Mouse (Mus musculus) intestine, postnatal 0 days (tissue): Measurements from ENCODE around the gene Zfp454. TPM values are rescaled to one million over a fixed set of nuclear protein-coding genes. Genes with fewer than 3 reads are reported as not detected.

Source experiments
- ATAC-seq: fragments of 200-750 bp; cut with Nextera tagmentation; 2 replicates; pipeline ENCODE4 v1.8.0; 2017; ENCODE audit warnings: mild to moderate bottlenecking, moderate TSS enrichment, moderate library complexity
- H3K27ac ChIP-seq: fragments of 300-500 bp; sonication (generic); 2 replicates; pipeline ENCODE4 v1.5.1; 2014; ENCODE audit warnings: mild to moderate bottlenecking, low read depth, low read length, moderate library complexity
- H3K27me3 ChIP-seq: fragments of 300-500 bp; sonication (generic); replicated peaks from 2 replicates; pipeline ENCODE4 v1.6.1; 2014; ENCODE audit warnings: low read length, mixed read lengths; ENCODE audit not compliant: control insufficient read depth, insufficient read depth
- H3K36me3 ChIP-seq: fragments of 300-500 bp; sonication (generic); 2 replicates; pipeline ENCODE4 v1.6.1; 2014; ENCODE audit warnings: mild to moderate bottlenecking, moderate library complexity; ENCODE audit not compliant: control insufficient read depth, insufficient read depth
- H3K4me1 ChIP-seq: fragments of 300-500 bp; sonication (generic); replicated peaks from 2 replicates; pipeline ENCODE4 v1.6.1; 2014; ENCODE audit warnings: antibody characterized with exemption, low read length, mixed read lengths; ENCODE audit not compliant: control insufficient read depth, insufficient read depth
- H3K4me2 ChIP-seq: fragments of 300-500 bp; sonication (generic); replicated peaks from 2 replicates; pipeline ENCODE4 v1.6.1; 2014; ENCODE audit warnings: low read depth, mild to moderate bottlenecking, moderate library complexity
- H3K4me3 ChIP-seq: fragments of 300-500 bp; sonication (generic); 2 replicates; pipeline ENCODE4 v1.5.1; 2014; ENCODE audit warnings: low read depth, low read length
- H3K9ac ChIP-seq: fragments of 300-500 bp; sonication (generic); 2 replicates; pipeline ENCODE4 v1.6.1; 2014; ENCODE audit warnings: mild to moderate bottlenecking, low read depth, low read length
- H3K9me3 ChIP-seq: fragments of 300-500 bp; sonication (generic); 2 replicates; pipeline ENCODE4 v1.6.1; 2016; ENCODE audit warnings: mixed run types; ENCODE audit not compliant: control insufficient read depth
- CTCF ChIP-seq: sonication (generic); IDR thresholded peaks from 2 replicates; pipeline ENCODE4 v1.5.1; 2016; ENCODE audit warnings: low read depth, mild to moderate bottlenecking, control low read depth, antibody characterized with exemption, moderate library complexity
- WGBS: fragments of 180-500 bp; shearing (Covaris S2); extraction: QIAGEN DNeasy Blood & Tissue Kit; methylation state at CpG from one replicate; pipeline ENCODE4 v1.1.7; 2014; 5-methylcytosine and 5-hydroxymethylcytosine counted together
- polyA plus RNA-seq: library from polyadenylated mRNA; unstranded; fragments of >200 nt; fragmentation: Nextera tagmentation; extraction: Ambion mirVana; gene quantifications from 2 replicates; pipeline ENCODE4 v1.2.1, GENCODE M21; 2015

Zfp454 gene
- polyA plus RNA-seq, 1 experiment from 2014 or later: 1.1 TPM

DNA sequence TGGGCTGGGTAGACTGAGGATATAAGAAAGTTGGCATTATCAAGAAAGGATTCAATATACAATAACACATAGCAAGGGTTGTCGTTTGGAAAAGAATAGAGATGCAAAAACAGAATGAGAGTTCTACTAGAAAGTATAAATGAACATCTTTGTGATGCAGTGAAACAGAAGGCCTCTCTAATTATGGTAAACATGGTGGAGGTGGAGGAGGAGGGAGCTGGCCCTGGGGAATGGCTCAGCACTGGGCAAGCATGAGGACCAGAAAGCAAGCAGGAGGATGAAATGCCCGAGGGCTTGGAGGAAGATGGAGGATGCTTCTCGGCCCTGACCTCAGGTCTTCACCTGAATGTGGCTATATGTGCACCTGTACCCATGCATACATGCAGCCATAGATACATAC, 27.0 kb upstream of the Zfp454 start:
- H3K4me1 ChIP-seq: no peaks in the 10 kb centered on the region
- H3K36me3 ChIP-seq: 0 out of 2 replicates have a peak, but pooled peaks cover 11% of the 10 kb centered on the region
- H3K9me3 ChIP-seq: no peaks in the 10 kb centered on the region
- no peak overlapping the region for H3K27ac ChIP-seq
- no peaks in the 10 kb centered on the region for H3K27me3 ChIP-seq
- no peak for TF ChIP-seq CTCF
- WGBS: 96% methylated on average over 3 of the region's 3 CpGs
- H3K4me3 ChIP-seq: no peak overlapping the region
- no peak overlapping the region for H3K4me2 ChIP-seq
- ATAC-seq: no peak
- no peak overlapping the region for H3K9ac ChIP-seq

DNA sequence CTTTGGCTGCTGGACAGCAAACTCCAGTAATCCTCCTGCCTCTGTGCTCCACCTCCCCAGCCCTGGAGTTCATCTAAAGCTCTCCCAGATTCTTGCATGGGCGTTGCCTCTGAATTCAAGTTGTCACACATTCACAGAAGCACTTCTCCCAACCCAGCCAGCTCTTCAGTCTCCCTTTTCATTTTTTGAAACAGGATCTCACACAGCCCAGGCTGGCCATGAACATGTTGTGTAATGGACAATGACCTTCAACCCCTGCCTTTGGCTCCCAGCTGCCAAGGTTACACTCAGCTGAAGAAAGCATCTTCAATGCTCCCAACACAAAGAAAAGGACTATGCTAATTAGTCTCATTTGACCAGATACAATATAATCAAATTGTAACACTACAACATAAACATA, 25.9 kb upstream of the Zfp454 start:
- WGBS: 81% methylated on average over 1 of the region's 1 CpGs
- Histone ChIP-seq H3K4me3 (no peak overlapping the region), H3K9me3 (no peaks in the 10 kb centered on the region), H3K4me2 (no peak overlapping the region), H3K27me3 (no peaks in the 10 kb centered on the region), H3K27ac (no peak overlapping the region), H3K4me1 (no peaks in the 10 kb centered on the region), H3K36me3 (peaks cover 19% of the 10 kb centered on the region), H3K9ac (no peak overlapping the region)
- TF ChIP-seq CTCF: no peak
- ATAC-seq: no peak

DNA sequence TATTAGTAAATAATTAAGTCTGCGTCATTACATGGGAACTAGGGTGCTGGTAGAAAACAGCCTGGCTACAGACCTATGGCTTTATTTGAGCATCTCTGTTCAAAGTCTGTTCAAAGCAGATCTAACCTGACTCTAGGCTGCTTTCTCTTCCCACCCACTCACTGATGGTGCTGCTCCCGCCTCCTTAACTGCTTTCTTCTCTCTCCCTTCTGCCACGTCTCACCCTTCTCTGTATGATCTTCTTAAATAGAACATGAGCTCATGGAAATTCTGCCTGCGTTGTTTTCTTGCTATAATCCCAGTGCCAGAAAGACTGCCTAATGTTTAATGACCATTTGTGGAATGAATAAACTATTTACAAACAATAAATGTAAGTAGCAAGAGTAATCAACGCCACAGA, 20.7 kb upstream of the Zfp454 start:
- H3K36me3 ChIP-seq: peaks cover 62% of the 10 kb centered on the region
- H3K27ac ChIP-seq: no peak overlapping the region; the same call in 1 of the 2 replicates
- WGBS: 91% methylated on average over 5 of the region's 5 CpGs
- H3K4me3 ChIP-seq: no peak overlapping the region
- H3K4me1 ChIP-seq: no peaks in the 10 kb centered on the region
- no peaks in the 10 kb centered on the region for H3K9me3 ChIP-seq
- ATAC-seq: no peak
- no peaks in the 10 kb centered on the region for H3K27me3 ChIP-seq
- H3K4me2 ChIP-seq: no peak overlapping the region
- no peak overlapping the region for H3K9ac ChIP-seq
- no peak for TF ChIP-seq CTCF

DNA sequence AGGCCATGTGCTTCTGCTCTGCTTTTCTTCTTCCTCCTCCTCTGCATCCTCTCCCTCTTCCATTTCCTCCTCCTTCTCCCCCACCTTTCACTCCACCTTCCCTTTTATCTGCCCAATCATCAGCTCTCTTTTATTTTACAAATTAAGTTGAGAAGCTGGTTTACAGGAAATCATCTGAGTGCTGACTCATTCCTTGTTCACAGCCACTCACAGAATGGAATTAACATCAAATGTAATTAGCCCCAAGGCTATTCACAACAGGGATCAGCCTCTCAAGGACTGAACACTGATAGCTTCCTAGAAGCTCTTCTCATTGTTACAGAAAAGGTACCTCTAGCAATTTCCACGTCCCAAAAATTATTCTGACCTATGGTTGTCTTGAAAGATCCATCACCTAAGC, 9.9 kb upstream of the Zfp454 start:
- Histone ChIP-seq H3K36me3 (peaks cover 25% of the 10 kb centered on the region), H3K4me1 (no peaks in the 10 kb centered on the region), H3K9ac (no peak overlapping the region), H3K27me3 (no peaks in the 10 kb centered on the region), H3K4me3 (no peak overlapping the region), H3K27ac (no peak overlapping the region), H3K9me3 (peaks cover 42% of the 10 kb centered on the region), H3K4me2 (no peak overlapping the region)
- 75% methylated on average over 1 of the region's 1 CpGs for WGBS
- TF ChIP-seq CTCF: no peak
- no peak for ATAC-seq

DNA sequence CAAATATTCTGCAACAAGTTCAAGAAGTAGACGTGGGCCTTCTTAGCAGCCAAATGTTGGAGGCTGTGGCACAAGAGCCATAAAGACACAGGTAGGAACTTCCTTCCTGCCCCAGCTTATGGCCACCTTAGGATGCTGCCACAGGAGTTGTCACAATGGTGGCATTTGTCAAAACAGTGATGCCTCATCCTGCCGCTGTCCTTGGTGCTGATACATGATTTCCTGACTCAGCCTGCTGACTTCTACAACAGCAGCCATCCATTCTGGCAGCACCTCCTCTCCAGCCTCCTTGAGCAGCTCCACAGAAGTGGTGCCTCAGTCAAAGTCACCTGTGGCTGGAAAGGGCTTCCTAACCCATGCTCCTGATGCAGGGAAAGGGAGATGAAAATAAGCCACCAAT, 5.0 kb upstream of the Zfp454 start:
- ATAC-seq: no peak
- WGBS: 44% methylated on average over 2 of the region's 2 CpGs
- H3K27ac ChIP-seq: no peak overlapping the region
- H3K9me3 ChIP-seq: no peaks in the 10 kb centered on the region
- no peaks in the 10 kb centered on the region for H3K4me1 ChIP-seq
- H3K4me3 ChIP-seq: no peak overlapping the region
- no peak for TF ChIP-seq CTCF
- no peaks in the 10 kb centered on the region for H3K36me3 ChIP-seq
- no peak overlapping the region for H3K4me2 ChIP-seq
- no peak overlapping the region for H3K9ac ChIP-seq
- H3K27me3 ChIP-seq: no peaks in the 10 kb centered on the region

DNA sequence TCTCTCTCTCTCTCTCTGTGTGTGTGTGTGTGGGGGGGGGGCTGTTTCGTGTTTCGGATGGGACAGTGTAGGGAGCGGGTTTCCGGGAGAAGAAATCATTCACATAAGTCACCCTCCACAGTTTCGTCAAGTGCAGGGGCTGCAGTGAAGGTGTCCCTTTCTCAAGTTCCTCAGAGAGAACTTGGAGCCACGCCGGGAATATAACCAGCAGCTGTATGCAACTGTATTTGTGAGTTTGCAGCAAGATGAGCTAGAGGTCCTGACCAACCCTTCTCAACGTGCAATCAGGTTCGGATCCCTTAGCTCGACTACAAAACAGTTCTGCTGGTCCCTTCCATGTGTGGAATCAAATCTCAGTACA, 538 bp downstream of the Zfp454 start:
- TF ChIP-seq CTCF: no peak
- Histone ChIP-seq H3K27me3 (no peaks in the 10 kb centered on the region), H3K36me3 (no peaks in the 10 kb centered on the region), H3K27ac (no peak overlapping the region), H3K4me1 (no peaks in the 10 kb centered on the region), H3K9ac (no peak overlapping the region), H3K4me3 (peak overlapping the region; percentile 29), H3K9me3 (no peaks in the 10 kb centered on the region), H3K4me2 (peak overlapping the region; percentile 64)
- no peak for ATAC-seq
- 17% methylated on average over 10 of the region's 10 CpGs for WGBS

DNA sequence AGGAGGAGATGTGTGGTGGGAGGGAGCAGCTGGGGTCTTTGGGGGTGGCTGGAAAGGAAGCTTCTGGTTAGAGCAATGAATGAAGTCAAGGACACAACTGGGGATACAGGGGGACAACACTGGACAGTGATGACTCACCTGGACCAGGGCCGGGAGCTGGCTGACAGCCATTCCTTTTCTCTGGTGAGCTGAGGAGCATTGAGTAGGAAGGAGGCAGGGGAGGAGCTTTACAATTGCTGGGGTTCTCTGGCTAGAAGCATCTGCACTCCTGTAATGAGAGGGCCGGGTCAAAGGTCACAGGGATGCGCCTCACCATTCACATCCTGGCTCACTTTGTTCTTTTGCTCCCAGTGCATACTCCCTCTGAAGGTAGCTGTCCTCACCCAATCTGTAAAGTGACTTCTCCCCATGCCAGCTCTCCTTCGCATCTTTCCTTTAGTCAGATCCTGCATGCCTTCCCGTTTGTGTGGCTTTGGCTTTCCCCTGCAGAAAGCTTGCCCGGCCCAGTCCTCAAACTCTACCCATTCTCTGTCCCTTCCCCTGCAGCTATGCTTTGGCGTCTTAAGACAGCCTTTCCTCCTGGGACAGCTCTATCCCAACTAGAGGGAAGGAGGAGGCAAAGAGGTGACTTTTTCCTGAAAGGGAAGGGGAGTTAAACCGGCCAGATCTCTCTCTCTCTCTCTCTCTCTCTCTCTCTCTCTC, 1.1 kb downstream of the Zfp454 start:
- 47% methylated on average over 8 of the region's 8 CpGs for WGBS
- H3K36me3 ChIP-seq: no peaks in the 10 kb centered on the region

More for the DNA sequence above, 1.1 kb downstream of the Zfp454 start:
- no peak overlapping the region for H3K4me3 ChIP-seq
- H3K4me1 ChIP-seq: no peaks in the 10 kb centered on the region
- H3K27me3 ChIP-seq: no peaks in the 10 kb centered on the region
- TF ChIP-seq CTCF: no peak
- no peak overlapping the region for H3K9ac ChIP-seq
- H3K27ac ChIP-seq: no peak overlapping the region
- H3K4me2 ChIP-seq: peak overlapping the region; percentile 64
- H3K9me3 ChIP-seq: no peaks in the 10 kb centered on the region
- no peak for ATAC-seq
